Mouse (Mus musculus): Measurements from ENCODE around the gene Zdhhc17.

Zdhhc17 gene

GRCm38 (mm10) chr10:110959781-110960180, 50.2 kb downstream of the Zdhhc17 start:
- no peak for DNase-seq (ENCODE audit: extremely low spot score, low spot score)

DNA sequence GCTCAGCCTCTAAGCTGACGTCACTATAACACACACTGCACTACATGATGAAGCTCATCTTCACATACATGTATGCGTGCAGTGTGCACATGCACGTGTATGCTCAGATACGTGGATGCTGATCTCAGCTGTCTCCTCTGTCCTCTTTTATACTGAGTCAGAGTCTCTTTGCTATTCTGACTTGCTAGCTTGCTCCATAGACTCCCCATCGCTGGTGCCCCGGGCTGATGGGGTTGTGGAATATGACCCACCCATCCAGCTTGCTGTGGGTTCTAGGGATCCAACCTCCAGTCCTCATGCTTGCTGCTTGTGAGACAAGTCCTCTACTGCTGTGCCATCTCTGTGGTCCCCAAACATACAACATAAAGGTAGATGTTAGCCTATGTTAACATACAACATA, 51.1 kb downstream of the Zdhhc17 start:
- DNase-seq (ENCODE audit: extremely low spot score, low spot score), result no peak

GRCm38 (mm10) chr10:110952937-110953451, 56.9 kb downstream of the Zdhhc17 start:
- no peak for DNase-seq (ENCODE audit: extremely low spot score, low spot score)

GRCm38 (mm10) chr10:110952271-110952670, 57.7 kb downstream of the Zdhhc17 start:
- no peak for DNase-seq (ENCODE audit: extremely low spot score, low spot score)

- DNase-seq (ENCODE audit: extremely low spot score, low spot score), result no peak
These were observed 58.2 kb downstream of the Zdhhc17 start for GRCm38 (mm10) chr10:110951748-110952147.

DNA sequence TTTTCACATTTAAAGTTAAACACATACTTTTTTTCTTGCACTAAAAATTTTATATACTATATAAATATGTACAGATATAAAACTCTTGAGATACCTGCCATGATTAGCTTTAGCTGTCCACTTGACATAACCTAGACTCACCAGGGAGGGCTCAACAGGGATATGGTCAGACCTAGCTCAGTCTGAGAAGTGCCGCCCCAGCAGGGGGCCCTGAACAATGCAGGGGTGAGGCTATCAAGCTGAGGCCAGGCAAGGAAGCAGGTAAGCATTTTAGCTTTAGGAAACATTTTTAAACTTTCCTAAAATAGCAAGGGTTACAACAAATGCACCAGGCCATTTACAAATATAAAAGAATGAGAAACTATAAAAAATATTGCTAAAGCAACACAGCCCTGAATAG, 58.8 kb downstream of the Zdhhc17 start:
- no peak for DNase-seq (ENCODE audit: extremely low spot score, low spot score)

- no peak for DNase-seq (ENCODE audit: extremely low spot score, low spot score)
These were observed 62.4 kb downstream of the Zdhhc17 start for GRCm38 (mm10) chr10:110947574-110947973.

DNA sequence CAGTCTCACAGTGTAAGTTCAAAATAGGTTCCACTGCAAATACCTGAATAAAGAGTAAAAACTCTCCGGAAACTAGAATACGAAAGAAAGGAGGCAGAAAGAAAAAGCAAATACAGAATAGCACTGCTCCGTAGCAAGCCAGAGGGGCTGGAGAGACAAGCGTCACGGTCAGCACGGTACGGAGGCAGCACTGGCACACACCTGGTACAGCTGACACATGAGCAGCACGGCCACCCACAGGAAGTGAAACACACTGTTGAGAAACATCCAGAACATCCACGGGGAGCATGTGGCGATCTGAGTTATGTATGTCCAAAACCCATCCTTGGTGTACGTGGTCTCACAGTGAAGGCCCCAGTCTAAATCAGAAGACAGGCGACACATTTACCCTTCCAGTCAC, 64.0 kb downstream of the Zdhhc17 start:
- no peak for DNase-seq (ENCODE audit: extremely low spot score, low spot score)

DNA sequence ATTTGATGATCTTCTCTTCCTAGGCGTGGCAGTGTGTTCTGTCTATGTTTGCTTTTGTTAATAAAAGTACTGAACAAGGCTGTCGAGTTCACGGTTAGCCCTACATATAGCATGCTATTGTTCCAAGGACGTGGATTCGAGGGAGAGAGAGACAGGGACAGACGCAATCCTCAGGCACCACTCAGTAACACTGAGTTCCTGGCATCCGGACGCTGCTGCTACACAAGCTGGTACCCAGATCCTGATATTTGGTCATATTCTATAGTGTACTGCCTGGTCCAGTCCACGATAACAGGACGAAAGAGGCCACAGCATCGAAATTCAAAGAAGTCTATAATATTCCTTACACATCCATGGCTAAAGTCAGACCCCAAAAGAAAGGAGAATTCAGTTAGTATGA, 65.8 kb downstream of the Zdhhc17 start:
- no peak for DNase-seq (ENCODE audit: extremely low spot score, low spot score)

DNA sequence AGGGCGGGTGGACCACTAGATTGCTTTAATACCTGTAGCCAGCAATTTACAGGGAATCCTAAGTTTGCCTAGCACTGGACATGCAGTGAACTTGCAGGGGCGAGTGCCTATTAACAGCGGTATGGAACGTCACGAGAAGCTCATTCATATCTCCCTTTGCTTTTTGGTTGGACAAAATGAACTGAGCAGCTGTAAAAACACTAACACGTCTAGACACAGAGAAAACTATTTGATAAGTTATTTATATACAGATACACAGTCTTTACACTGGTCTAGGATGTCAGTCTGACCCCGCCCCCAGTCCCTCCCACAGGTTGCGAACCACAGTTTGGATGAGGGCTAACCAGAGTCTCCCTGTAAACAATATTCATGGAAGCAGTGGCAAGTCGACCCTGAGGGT, 67.1 kb downstream of the Zdhhc17 start:
- no peak for DNase-seq (ENCODE audit: extremely low spot score, low spot score)

- DNase-seq (ENCODE audit: extremely low spot score, low spot score), result no peak
These were observed 68.0 kb downstream of the Zdhhc17 start for GRCm38 (mm10) chr10:110941968-110942367.

- DNase-seq (ENCODE audit: extremely low spot score, low spot score), result no peak
These were observed 69.1 kb downstream of the Zdhhc17 start for GRCm38 (mm10) chr10:110940740-110941398.

DNA sequence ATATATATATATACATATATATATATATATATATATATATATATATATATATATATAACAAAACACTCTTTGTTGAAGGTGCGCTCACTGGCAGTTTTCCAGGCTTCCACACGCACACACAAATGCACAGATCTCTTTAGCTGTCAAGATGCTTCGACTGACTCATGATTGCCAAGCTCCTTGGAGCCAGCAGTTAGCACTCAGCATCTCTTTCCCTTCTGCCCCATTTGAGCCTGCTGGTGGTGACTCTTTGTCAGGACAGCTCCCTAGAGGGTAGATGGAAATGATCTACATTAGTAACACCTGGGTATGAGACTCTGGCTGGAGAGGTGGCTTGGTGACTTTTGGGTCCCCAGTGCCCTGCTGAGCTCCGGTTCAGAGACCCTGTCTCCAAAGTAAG, 70.2 kb downstream of the Zdhhc17 start:
- DNase-seq (ENCODE audit: extremely low spot score, low spot score), result no peak

DNA sequence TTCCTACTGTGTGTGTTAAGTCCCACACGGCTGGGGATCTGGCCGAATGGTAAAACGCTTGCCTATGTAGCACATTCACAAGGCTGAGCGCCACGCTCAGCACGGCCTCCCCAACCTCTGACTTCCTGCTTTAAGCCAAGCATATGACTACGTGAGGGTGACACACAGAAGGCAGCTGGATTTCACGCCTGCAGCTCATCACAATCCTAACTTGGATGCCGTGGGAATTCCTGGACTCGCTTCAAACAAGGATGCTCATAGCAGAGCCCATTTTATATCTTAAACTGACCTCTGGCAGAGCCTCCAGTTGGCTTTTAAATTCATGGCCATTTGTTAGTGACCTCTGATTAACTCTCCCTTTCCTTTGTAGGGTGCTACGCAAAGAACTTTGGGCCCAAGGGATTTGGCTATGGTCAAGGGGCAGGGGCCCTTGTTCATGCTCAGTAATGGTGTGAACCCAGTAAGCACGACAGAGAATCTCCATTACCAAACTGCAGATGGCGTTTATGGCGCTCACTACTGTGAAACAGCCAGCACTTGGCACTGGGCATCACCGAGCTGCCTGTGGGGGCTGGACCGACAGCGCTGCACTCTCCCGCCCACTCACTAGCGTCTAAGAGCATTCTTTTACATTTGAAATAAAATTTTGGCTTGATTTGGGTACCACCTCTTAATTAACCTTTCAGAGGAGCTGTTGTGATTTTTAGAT, 70.9 kb downstream of the Zdhhc17 start:
- peak; percentile 13 for DNase-seq (ENCODE audit: extremely low spot score, low spot score)

- DNase-seq (ENCODE audit: extremely low spot score, low spot score), result no peak
These were observed 71.6 kb downstream of the Zdhhc17 start for GRCm38 (mm10) chr10:110938361-110938760.

DNA sequence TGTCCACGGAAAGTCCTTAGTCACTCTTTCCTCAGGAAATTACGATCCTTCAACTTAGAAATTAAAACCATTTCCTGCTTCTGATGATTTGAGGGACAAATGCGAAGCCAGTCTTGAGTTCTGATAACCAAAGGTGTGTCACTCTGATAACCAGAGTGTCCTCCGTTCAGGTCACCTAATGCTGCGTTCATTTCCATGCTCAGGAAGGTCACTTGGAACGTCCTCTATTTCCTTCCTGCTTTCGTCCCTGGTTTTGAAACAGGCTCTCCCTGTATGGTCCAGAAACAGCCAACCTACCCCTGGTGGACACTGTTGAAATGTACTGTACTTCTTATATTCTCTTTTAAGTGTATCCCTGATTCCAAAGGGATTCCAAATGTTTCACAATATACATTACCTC, 74.3 kb downstream of the Zdhhc17 start:
- DNase-seq (ENCODE audit: extremely low spot score, low spot score), result no peak

- no peak for DNase-seq (ENCODE audit: extremely low spot score, low spot score)
These were observed 74.9 kb downstream of the Zdhhc17 start for GRCm38 (mm10) chr10:110935081-110935480.

DNA sequence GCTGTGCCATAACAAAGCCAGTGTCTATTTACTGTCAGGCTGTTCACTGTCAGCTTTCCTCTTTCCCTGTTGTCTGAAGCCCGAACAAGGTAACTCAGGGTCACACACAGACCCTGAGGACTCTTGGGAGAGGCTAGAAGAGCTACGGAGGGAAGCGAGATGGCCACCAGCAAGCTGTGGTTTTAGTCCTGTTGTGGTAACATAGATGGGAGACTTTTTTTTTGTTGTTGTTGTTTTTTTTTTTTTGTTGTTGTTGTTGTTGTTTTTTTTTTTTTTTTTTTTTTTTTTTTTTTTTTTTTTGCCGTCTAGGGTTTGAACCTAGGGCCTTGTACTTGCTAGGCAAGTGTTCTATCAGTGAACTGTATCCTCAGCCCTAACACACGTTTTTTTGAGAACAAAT, 76.4 kb downstream of the Zdhhc17 start:
- DNase-seq (ENCODE audit: extremely low spot score, low spot score), result no peak

GRCm38 (mm10) chr10:110931913-110932560, 77.9 kb downstream of the Zdhhc17 start:
- DNase-seq (ENCODE audit: extremely low spot score, low spot score), result peak; percentile 29

- peak; percentile 23 for DNase-seq (ENCODE audit: extremely low spot score, low spot score)
These were observed 78.6 kb downstream of the Zdhhc17 start for GRCm38 (mm10) chr10:110931161-110931912.

- no peak for DNase-seq (ENCODE audit: extremely low spot score, low spot score)
These were observed 80.2 kb downstream of the Zdhhc17 start for GRCm38 (mm10) chr10:110929756-110930155.

GRCm38 (mm10) chr10:110927491-110927890, 82.4 kb downstream of the Zdhhc17 start:
- no peak for DNase-seq (ENCODE audit: extremely low spot score, low spot score)

Data from neural tube, embryonic 10.5 days (tissue).